Mouse (Mus musculus) cerebellum, adult 11 months (tissue): ENCODE measurements around the gene Ciart.
A peak's percentile ranks its signal among the peaks of the same experiment; 100 is the strongest.
"Not testable (repeated sequence)": the region's sequence is repeated elsewhere in the genome, so short reads cannot be mapped to it uniquely, and the experiment has no call there.

Source experiments
- DNase-seq: peaks from one replicate; pipeline ENCODE4 v3.0.0; 2022

Gene Ciart

GRCm38 (mm10) chr3:95901616-95902372 is 19.7 kb upstream of the Ciart start:
- DNase-seq, result no peak

- DNase-seq, result no peak
These were observed 17.9 kb upstream of the Ciart start for GRCm38 (mm10) chr3:95899800-95900524.

- DNase-seq, result not testable (repeated sequence)
These were observed 13.4 kb upstream of the Ciart start for GRCm38 (mm10) chr3:95895501-95895900.

GRCm38 (mm10) chr3:95894317-95895160 is 12.5 kb upstream of the Ciart start:
- peak; percentile 50 for DNase-seq

- DNase-seq, result peak; percentile 96
These were observed 11.7 kb upstream of the Ciart start, which contains the start of gene Aph1a for GRCm38 (mm10) chr3:95893606-95894316. Aph1a (plus strand) TSS chr3:95893969.

- no peak for DNase-seq
These were observed 11.1 kb upstream of the Ciart start for GRCm38 (mm10) chr3:95893126-95893525.

- no peak for DNase-seq
These were observed 10.3 kb upstream of the Ciart start for GRCm38 (mm10) chr3:95892066-95893052.

GRCm38 (mm10) chr3:95891211-95892065 is 9.4 kb upstream of the Ciart start, which contains the start of gene BC028528:
BC028528 (minus strand) TSS chr3:95892005.
- DNase-seq, result no peak

- no peak for DNase-seq
These were observed 7.6 kb upstream of the Ciart start for GRCm38 (mm10) chr3:95889664-95890063.

- DNase-seq, result no peak
These were observed 5.5 kb upstream of the Ciart start for GRCm38 (mm10) chr3:95887596-95887995.

- no peak for DNase-seq
These were observed 2.3 kb upstream of the Ciart start for GRCm38 (mm10) chr3:95884400-95884799.

- peak; percentile 58 for DNase-seq
These were observed 870 bp upstream of the Ciart start for GRCm38 (mm10) chr3:95882816-95883425.

- DNase-seq, result no peak
These were observed 3.0 kb downstream of the Ciart start for GRCm38 (mm10) chr3:95879063-95879462.

- DNase-seq, result no peak
These were observed 10.0 kb downstream of the Ciart start for GRCm38 (mm10) chr3:95872048-95872447.

- peak; percentile 78 for DNase-seq
These were observed 10.6 kb downstream of the Ciart start, which contains the start of gene Mrps21 for GRCm38 (mm10) chr3:95871392-95871867. Mrps21 (minus strand) TSS chr3:95871519.

GRCm38 (mm10) chr3:95870976-95871375 is 11.1 kb downstream of the Ciart start:
- DNase-seq, result no peak

- no peak for DNase-seq
These were observed 14.6 kb downstream of the Ciart start for GRCm38 (mm10) chr3:95867408-95867807.

GRCm38 (mm10) chr3:95866071-95866470 is 16.0 kb downstream of the Ciart start:
- DNase-seq, result no peak

GRCm38 (mm10) chr3:95865571-95865970 is 16.5 kb downstream of the Ciart start:
- no peak for DNase-seq
